Mouse (Mus musculus) intestine, embryonic 16.5 days (tissue): Measurements from ENCODE around the gene Rpl13a. TPM values are rescaled to one million over a fixed set of nuclear protein-coding genes. Genes with fewer than 3 reads are reported as not detected.
A peak's percentile ranks its signal among the peaks of the same experiment; 100 is the strongest.

ENCODE experiments used
- ATAC-seq: fragments of 200-750 bp; cut with Nextera tagmentation; 2 replicates; pipeline ENCODE4 v1.8.0; 2017; ENCODE audit warnings: moderate TSS enrichment, moderate library complexity
- H3K27ac ChIP-seq: fragments of 300-500 bp; sonication (generic); 2 replicates; pipeline ENCODE4 v1.5.1; 2014; ENCODE audit warnings: mild to moderate bottlenecking, low read length
- H3K27me3 ChIP-seq: fragments of 300-500 bp; sonication (generic); replicated peaks from 2 replicates; pipeline ENCODE4 v1.6.1; 2014; ENCODE audit warnings: low read length, control low read depth, mixed read lengths; ENCODE audit not compliant: control insufficient read depth, insufficient read depth
- H3K36me3 ChIP-seq: fragments of 300-500 bp; sonication (generic); 2 replicates; pipeline ENCODE4 v1.6.1; 2014; ENCODE audit warnings: low read length, control low read depth; ENCODE audit not compliant: control insufficient read depth, insufficient read depth
- H3K4me1 ChIP-seq: fragments of 300-500 bp; sonication (generic); 2 replicates; pipeline ENCODE4 v1.6.1; 2014; ENCODE audit warnings: low read length, control low read depth, mixed read lengths; ENCODE audit not compliant: control insufficient read depth, insufficient read depth
- H3K4me2 ChIP-seq: fragments of 300-500 bp; sonication (generic); 2 replicates; pipeline ENCODE4 v1.6.1; 2014; ENCODE audit warnings: low read depth, low read length, control low read depth
- H3K4me3 ChIP-seq: fragments of 300-500 bp; sonication (generic); 2 replicates; pipeline ENCODE4 v1.5.1; 2014; ENCODE audit warnings: mild to moderate bottlenecking, low read length
- H3K9ac ChIP-seq: fragments of 300-500 bp; sonication (generic); 2 replicates; pipeline ENCODE4 v1.6.1; 2014; ENCODE audit warnings: low read depth, low read length
- H3K9me3 ChIP-seq: fragments of 300-500 bp; sonication (generic); 2 replicates; pipeline ENCODE4 v1.6.1; 2016; ENCODE audit warnings: low read length, control low read depth; ENCODE audit not compliant: control insufficient read depth
- WGBS: fragments of 180-500 bp; shearing (Covaris S2); extraction: QIAGEN DNeasy Blood & Tissue Kit; methylation state at CpG from one replicate; pipeline ENCODE4 v1.1.7; 2014; 5-methylcytosine and 5-hydroxymethylcytosine counted together
- polyA plus RNA-seq: library from polyadenylated mRNA; unstranded; fragments of >200 nt; fragmentation: Nextera tagmentation; extraction: Ambion mirVana; gene quantifications from 2 replicates; pipeline ENCODE4 v1.2.1, GENCODE M21; 2015

Rpl13a gene
- polyA plus RNA-seq, 1 experiment from 2014 or later, result 1,311 TPM

DNA sequence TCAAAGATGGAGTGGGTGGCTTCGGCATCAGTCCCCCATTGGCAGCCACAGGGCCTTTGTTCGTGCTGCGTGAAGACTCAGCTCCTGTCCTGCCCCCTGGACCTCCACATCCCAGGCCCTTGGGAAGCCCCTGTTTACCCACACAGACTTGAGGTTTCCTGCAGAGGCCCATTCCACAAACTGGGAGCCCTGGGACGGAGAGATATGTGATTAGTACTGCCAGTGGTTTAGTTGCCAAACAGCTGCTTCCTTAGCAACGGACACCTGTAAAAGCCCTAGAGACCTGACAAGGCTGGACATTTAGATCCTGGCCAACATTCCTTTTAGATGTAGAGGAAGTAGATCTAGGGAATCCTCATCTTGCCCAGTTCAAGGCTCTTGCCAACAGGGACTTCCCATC lies 13.4 kb upstream of the Rpl13a start:
- Histone ChIP-seq H3K4me3 (no peak overlapping the region), H3K9me3 (no peaks in the 10 kb centered on the region), H3K4me2 (no peak overlapping the region), H3K36me3 (peaks cover 16% of the 10 kb centered on the region), H3K9ac (no peak overlapping the region), H3K27ac (no peak overlapping the region), H3K4me1 (no peaks in the 10 kb centered on the region), H3K27me3 (no peaks in the 10 kb centered on the region)
- WGBS, result 87% methylated on average over 5 of the region's 5 CpGs
- ATAC-seq, result no peak

DNA sequence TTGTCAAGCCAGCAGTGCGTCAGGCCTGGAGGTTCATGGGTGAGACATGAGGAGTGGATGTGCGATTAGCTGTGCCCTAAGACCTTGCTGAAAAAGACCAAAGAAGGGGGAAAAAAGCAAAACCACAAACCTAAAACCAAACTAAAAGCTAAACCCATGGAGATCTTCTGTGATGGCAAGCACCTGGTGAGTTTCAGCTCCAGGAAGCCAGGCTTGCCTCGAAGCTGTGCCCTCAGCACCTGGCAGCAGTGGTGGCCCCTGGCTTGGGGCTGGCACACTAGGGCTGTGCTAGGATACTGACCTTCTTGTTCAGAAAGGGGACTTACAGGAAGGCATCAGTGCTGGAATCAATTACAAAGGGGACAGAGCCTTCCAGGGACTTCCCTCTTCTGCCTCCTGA lies 12.8 kb upstream of the Rpl13a start:
- H3K9me3 ChIP-seq, result no peaks in the 10 kb centered on the region
- no peaks in the 10 kb centered on the region for H3K4me1 ChIP-seq
- WGBS, result 85% methylated on average over 3 of the region's 3 CpGs
- no peaks in the 10 kb centered on the region for H3K27me3 ChIP-seq
- peaks cover 16% of the 10 kb centered on the region for H3K36me3 ChIP-seq
- no peak overlapping the region for H3K9ac ChIP-seq
- H3K27ac ChIP-seq, result no peak overlapping the region
- no peak overlapping the region for H3K4me3 ChIP-seq
- no peak overlapping the region for H3K4me2 ChIP-seq
- ATAC-seq, result no peak

DNA sequence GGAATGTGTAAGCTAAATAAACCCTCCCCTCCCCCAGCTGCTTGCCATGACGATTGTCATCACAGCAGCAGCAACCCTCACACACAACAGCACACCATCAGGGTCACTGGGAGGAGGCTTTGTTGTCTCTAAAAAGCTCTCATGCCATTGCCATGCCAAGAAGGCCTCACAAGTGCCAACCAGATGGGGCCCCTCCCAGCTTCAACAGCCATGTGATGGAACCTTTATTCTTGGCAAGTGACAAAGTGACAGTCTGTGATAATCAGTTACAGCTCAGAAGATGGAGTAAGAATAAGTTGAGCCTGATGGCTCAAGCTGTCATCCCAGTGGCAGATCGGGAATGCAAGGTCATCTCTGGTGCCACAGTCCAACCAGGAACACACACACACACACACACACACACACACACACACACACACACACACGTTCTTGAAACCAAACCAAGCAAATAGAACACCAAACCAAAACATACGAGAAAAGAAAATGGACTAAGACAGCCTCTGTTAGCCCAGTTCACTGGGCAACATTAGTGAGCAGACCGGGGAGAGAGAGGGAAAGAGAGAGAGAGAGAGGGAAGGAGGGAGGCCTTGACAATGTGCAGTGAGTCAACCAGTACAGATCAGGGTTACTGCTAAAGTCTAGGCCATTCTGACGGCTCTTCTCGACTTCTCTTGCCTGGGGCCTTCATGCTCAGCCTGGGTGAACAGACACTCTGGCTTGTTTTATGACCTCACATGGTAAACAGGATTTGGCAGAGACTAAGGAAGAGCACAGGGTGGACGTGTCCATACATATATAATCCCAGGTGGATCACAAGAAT lies 11.6 kb upstream of the Rpl13a start:
- Histone ChIP-seq H3K4me1 (no peaks in the 10 kb centered on the region; the same call in 1 of the 2 replicates), H3K27me3 (no peaks in the 10 kb centered on the region), H3K9me3 (no peaks in the 10 kb centered on the region), H3K27ac (no peak overlapping the region), H3K4me3 (no peak overlapping the region), H3K4me2 (no peak overlapping the region), H3K9ac (no peak overlapping the region), H3K36me3 (peaks cover 14% of the 10 kb centered on the region)
- ATAC-seq, result no peak
- 70% methylated on average over 8 of the region's 8 CpGs for WGBS

DNA sequence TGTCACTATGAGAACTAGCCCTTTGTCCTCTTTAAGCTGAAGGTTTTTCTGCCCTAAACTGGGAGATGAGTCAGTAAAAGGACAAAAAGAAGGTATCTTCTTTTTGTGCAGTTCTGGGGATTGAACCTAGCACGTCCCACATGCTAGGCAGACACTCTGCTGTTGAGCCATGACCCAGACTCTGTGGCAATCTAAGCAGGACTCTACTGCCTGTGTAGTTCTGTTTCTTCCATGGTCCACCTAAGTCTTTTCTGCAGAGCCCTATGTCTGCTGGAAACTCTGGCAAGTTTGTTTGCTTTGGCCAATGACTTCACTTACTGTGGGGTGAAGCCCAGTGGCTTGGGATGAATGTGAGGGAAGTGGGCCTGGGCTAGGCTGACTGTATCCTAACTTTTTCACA lies 9.8 kb upstream of the Rpl13a start:
- 92% methylated on average over 1 of the region's 1 CpGs for WGBS
- no peak overlapping the region for H3K4me2 ChIP-seq
- H3K4me3 ChIP-seq, result no peak overlapping the region
- no peak for ATAC-seq
- H3K9me3 ChIP-seq, result peaks cover under 1% of the 10 kb centered on the region; the same call in 1 of the 2 replicates
- no peak overlapping the region for H3K9ac ChIP-seq
- H3K4me1 ChIP-seq, result peaks cover 3% of the 10 kb centered on the region; the same call in 1 of the 2 replicates
- no peak overlapping the region for H3K27ac ChIP-seq
- peaks cover 6% of the 10 kb centered on the region for H3K36me3 ChIP-seq
- H3K27me3 ChIP-seq, result no peaks in the 10 kb centered on the region

DNA sequence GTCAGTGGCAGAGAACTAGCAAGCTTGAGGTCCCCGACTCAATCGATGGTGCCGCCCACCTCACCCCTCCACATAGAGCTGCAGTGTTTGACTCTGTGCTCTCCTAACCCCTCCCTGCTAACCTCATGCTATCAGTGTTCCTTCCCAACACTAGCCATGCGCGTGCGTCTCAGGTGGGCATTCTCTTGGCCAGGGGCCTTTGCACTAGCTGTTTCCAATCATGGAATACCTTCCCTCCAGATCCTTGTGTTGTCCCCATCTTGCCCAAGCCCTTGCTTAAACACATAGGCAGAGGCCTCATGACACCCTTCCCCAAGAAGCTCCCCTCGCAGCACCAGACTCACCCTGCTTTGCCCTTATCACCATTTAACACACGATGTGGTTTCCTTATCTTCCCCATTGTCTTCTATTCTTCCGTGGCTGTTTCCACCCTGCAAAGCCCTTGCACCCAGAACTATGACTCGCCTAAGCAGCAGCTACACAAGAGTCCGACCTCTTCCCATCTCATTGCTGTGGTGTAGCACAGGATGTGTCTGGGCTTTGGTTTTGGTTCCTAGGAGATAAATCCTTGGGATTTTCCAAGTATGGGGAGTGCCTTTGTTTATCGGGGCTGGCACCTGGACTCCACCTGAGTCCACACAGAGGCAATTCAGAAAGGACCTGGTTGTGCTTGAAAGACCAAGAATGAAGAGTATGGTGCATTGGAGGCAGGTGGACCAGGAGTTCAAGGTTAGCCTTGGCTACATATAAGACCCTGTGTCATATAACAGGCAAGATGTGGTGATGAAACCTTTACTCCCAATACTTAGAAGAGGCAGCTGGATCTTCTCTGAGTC lies 8.8 kb upstream of the Rpl13a start:
- no peak overlapping the region for H3K27ac ChIP-seq
- 72% methylated on average over 12 of the region's 12 CpGs for WGBS
- no peak overlapping the region for H3K4me2 ChIP-seq
- H3K4me1 ChIP-seq, result peaks cover 3% of the 10 kb centered on the region; the same call in 1 of the 2 replicates
- no peak overlapping the region for H3K9ac ChIP-seq
- H3K27me3 ChIP-seq, result no peaks in the 10 kb centered on the region
- H3K9me3 ChIP-seq, result peaks cover 3% of the 10 kb centered on the region; the same call in 1 of the 2 replicates
- no peak overlapping the region for H3K4me3 ChIP-seq
- H3K36me3 ChIP-seq, result no peaks in the 10 kb centered on the region; the same call in 1 of the 2 replicates
- no peak for ATAC-seq

DNA sequence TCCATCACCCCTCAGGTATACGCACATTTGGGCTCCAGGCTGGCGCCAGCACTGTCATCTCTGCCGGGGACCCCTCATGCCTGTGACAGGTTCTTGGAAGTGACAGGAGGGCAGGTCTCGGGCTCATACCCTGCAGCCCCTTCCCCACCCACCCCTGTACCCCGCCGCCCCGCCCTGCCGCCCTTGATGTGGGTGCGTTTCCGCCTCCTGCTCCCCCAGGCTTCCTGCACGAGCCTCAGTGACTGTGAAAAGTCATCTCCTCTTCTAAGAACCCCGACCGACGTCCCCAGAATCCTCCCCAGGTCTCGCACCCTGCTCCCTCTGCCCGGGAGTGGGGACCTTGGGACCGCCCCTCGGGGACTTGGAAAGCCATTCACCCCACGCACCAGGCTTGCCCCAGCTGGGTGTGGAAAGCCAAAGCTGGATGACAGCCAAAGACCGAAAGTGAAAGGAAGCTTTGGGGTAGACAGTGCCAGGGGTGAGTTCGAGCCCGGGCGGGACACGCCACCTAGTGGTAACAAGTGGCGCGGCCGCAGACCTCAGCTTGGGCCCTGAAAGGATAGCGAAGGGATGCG lies 7.5 kb upstream of the Rpl13a start, which contains the start of the genes Gm45713 and Flt3l:
Gene Gm45713, minus strand, starts transcription at position 239 of the 575 bp plus-strand sequence.
Gene Flt3l, minus strand, starts transcription at position 440 of the 575 bp plus-strand sequence.
- Histone ChIP-seq H3K27me3 (no peaks in the 10 kb centered on the region), H3K4me2 (peak within 1 kb of the TSS; percentile 79), H3K4me1 (peaks cover 3% of the 10 kb centered on the region; the same call in 1 of the 2 replicates), H3K4me3 (peak within 1 kb of the TSS; percentile 74), H3K9me3 (peaks cover 3% of the 10 kb centered on the region; the same call in 1 of the 2 replicates), H3K27ac (no peak within 1 kb of the TSS), H3K9ac (peak within 1 kb of the TSS; percentile 81), H3K36me3 (no peaks in the 10 kb centered on the region)
- WGBS, result 2% methylated on average over 29 of the region's 29 CpGs
- peak; percentile 88 for ATAC-seq

DNA sequence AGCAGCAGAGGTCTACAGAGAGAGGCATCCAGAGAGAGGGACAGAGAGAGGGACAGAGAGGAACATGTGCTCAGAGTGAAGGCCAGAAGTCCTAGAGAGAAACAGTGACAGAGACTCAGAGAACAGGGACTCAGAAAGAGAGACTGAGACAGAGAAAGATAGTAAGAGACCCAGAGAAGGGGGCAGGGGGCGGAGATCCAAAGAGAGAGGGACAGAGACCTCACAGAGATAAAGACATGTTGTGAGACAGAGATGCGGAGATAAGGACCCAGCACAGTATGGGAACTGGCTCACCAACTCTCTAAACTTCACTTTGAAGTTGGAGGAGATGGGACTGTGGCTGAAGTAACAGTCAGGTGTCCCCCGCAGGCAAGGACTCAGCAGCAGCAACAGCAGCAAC lies 6.8 kb upstream of the Rpl13a start:
- peaks cover 3% of the 10 kb centered on the region; the same call in 1 of the 2 replicates for H3K4me1 ChIP-seq
- 87% methylated on average over 3 of the region's 3 CpGs for WGBS
- peaks cover 3% of the 10 kb centered on the region; the same call in 1 of the 2 replicates for H3K9me3 ChIP-seq
- no peak overlapping the region for H3K9ac ChIP-seq
- no peaks in the 10 kb centered on the region for H3K36me3 ChIP-seq
- peak overlapping the region; percentile 79; the same call in 1 of the 2 replicates for H3K4me2 ChIP-seq
- no peak for ATAC-seq
- H3K27ac ChIP-seq, result no peak overlapping the region
- H3K4me3 ChIP-seq, result peak overlapping the region; percentile 74
- no peaks in the 10 kb centered on the region for H3K27me3 ChIP-seq

DNA sequence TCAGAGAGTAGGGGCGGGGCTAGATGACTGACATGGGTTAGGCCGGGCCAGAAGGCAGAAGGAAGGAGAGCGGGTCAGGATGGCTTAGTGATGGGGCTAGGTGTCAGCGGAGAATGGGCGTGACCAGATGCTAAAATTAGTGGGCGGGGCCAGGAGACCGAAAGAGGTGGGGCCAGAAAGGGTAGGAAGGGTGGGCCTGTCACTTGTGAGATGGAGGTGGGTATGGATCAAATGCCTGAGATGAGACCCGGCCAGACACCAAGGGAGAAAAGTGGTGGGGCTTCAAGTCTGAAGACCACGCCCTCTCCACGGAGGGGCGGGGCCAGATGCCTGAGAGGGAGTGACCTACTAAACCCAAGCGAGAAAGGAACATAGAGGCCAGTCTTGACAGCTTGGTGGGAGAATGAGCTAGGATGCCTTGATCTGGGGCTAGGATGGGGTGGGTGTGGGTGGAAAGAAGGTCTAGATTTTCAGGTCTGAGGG lies 6.0 kb upstream of the Rpl13a start:
- ATAC-seq, result 0 out of 2 replicates have a peak, but pooled peaks have one; percentile 21
- H3K4me2 ChIP-seq, result no peak overlapping the region
- 14% methylated on average over 12 of the region's 12 CpGs for WGBS
- H3K4me3 ChIP-seq, result no peak overlapping the region
- no peak overlapping the region for H3K27ac ChIP-seq
- H3K27me3 ChIP-seq, result no peaks in the 10 kb centered on the region
- H3K9me3 ChIP-seq, result peaks cover 3% of the 10 kb centered on the region; the same call in 1 of the 2 replicates
- H3K4me1 ChIP-seq, result peaks cover 6% of the 10 kb centered on the region; the same call in 1 of the 2 replicates
- H3K9ac ChIP-seq, result no peak overlapping the region
- no peaks in the 10 kb centered on the region for H3K36me3 ChIP-seq
